Mouse (Mus musculus) midbrain, embryonic 11.5 days (tissue): ENCODE data around the gene Trabd2b. TPM values are rescaled to one million over a fixed set of nuclear protein-coding genes. Genes with fewer than 3 reads are reported as not detected.

Experiments used
- ATAC-seq: fragments of 200-750 bp; cut with Nextera tagmentation; 2 replicates; pipeline ENCODE4 v1.8.0; 2017; ENCODE audit warnings: moderate TSS enrichment, moderate library complexity; ENCODE audit not compliant: low FRiP score
- DNase-seq: peaks from one replicate; pipeline ENCODE4 v3.0.0; 2015; ENCODE audit warnings: low spot score; ENCODE audit errors: missing footprints
- H3K27ac ChIP-seq: fragments of 300-500 bp; sonication (generic); 2 replicates; pipeline ENCODE4 v1.5.1; 2014; ENCODE audit warnings: low read depth, low read length
- H3K27me3 ChIP-seq: fragments of 300-500 bp; sonication (generic); 2 replicates; pipeline ENCODE4 v1.6.1; 2014; ENCODE audit warnings: mild to moderate bottlenecking, low read length, moderate library complexity, mixed read lengths; ENCODE audit not compliant: control insufficient read depth, insufficient read depth
- H3K36me3 ChIP-seq: fragments of 300-500 bp; sonication (generic); 2 replicates; pipeline ENCODE4 v1.6.1; 2014; ENCODE audit warnings: mild to moderate bottlenecking, low read length, moderate library complexity, mixed read lengths; ENCODE audit not compliant: control insufficient read depth, insufficient read depth
- H3K4me1 ChIP-seq: fragments of 300-500 bp; sonication (generic); 2 replicates; pipeline ENCODE4 v1.6.1; 2014; ENCODE audit warnings: low read length; ENCODE audit not compliant: control insufficient read depth, insufficient read depth
- H3K4me2 ChIP-seq: fragments of 300-500 bp; sonication (generic); 2 replicates; pipeline ENCODE4 v1.6.1; 2014; ENCODE audit warnings: mild to moderate bottlenecking, moderate library complexity
- H3K4me3 ChIP-seq: fragments of 300-500 bp; sonication (generic); 2 replicates; pipeline ENCODE4 v1.5.1; 2014; ENCODE audit warnings: low read depth, low read length
- H3K9ac ChIP-seq: fragments of 300-500 bp; sonication (generic); 2 replicates; pipeline ENCODE4 v1.6.1; 2014; ENCODE audit warnings: low read length
- H3K9me3 ChIP-seq: fragments of 300-500 bp; sonication (generic); 2 replicates; pipeline ENCODE4 v1.6.1; 2016; ENCODE audit warnings: low read length; ENCODE audit not compliant: control insufficient read depth
- WGBS: fragments of 180-500 bp; shearing (Covaris S2); extraction: QIAGEN DNeasy Blood & Tissue Kit; methylation state at CpG from one replicate; pipeline ENCODE4 v1.1.7; 2014; 5-methylcytosine and 5-hydroxymethylcytosine counted together
- polyA plus RNA-seq: library from polyadenylated mRNA; unstranded; fragments of >200 nt; fragmentation: Nextera tagmentation; extraction: Ambion mirVana; gene quantifications from 2 replicates; pipeline ENCODE4 v1.2.1, GENCODE M21; 2014

The Trabd2b gene
- polyA plus RNA-seq, 1 experiment from 2014 or later: 2.2 TPM

DNA sequence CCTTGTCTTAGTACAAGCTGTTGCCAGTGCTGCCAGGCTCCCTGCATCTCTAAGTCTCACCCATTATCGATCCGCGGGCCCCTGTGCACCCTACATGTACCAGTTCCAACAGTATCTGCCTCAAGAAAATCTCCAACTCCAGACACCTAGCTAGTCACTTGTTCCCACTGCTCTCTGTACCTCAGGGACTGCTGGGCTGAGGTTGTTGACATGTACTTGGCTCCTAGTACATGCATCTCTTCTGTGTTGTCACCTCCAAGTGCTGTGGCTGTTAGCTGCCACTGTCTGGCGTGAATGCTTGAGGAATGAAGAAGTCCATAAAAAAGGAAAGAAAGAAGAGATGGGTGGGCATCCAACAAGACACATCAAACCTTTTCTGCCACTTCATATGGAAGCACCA lies 209.2 kb downstream of the Trabd2b start:
- peak; percentile 56 for DNase-seq
- Histone ChIP-seq H3K4me3 (no peak overlapping the region), H3K27me3 (no peaks in the 10 kb centered on the region), H3K9me3 (no peaks in the 10 kb centered on the region), H3K9ac (no peak overlapping the region), H3K4me2 (no peak overlapping the region), H3K4me1 (no peaks in the 10 kb centered on the region), H3K27ac (no peak overlapping the region), H3K36me3 (no peaks in the 10 kb centered on the region)
- no peak for ATAC-seq
- WGBS: 88% methylated on average over 4 of the region's 4 CpGs

GRCm38 (mm10) chr4:114622929-114623328 lies 216.4 kb downstream of the Trabd2b start:
- no peak overlapping the region for H3K9ac ChIP-seq
- no peak for DNase-seq
- H3K4me1 ChIP-seq: peaks cover 12% of the 10 kb centered on the region
- no peak overlapping the region for H3K27ac ChIP-seq
- no peaks in the 10 kb centered on the region for H3K27me3 ChIP-seq
- no peak overlapping the region for H3K4me2 ChIP-seq
- ATAC-seq: no peak
- no peaks in the 10 kb centered on the region for H3K9me3 ChIP-seq
- H3K4me3 ChIP-seq: no peak overlapping the region
- H3K36me3 ChIP-seq: no peaks in the 10 kb centered on the region
- WGBS: 75% methylated on average over 5 of the region's 5 CpGs

- H3K4me1 ChIP-seq: peaks cover 12% of the 10 kb centered on the region
- no peak overlapping the region for H3K4me3 ChIP-seq
- no peak overlapping the region for H3K4me2 ChIP-seq
- no peak overlapping the region for H3K27ac ChIP-seq
- H3K9ac ChIP-seq: no peak overlapping the region
- no peaks in the 10 kb centered on the region for H3K36me3 ChIP-seq
- ATAC-seq (no peak), DNase-seq (no peak)
- H3K9me3 ChIP-seq: no peaks in the 10 kb centered on the region
- no peaks in the 10 kb centered on the region for H3K27me3 ChIP-seq
- whole genome bisulfite sequencing: 59% methylated on average over 3 of the region's 3 CpGs
Measured at GRCm38 (mm10) chr4:114624114-114624910, 217.8 kb downstream of the Trabd2b start.

DNA sequence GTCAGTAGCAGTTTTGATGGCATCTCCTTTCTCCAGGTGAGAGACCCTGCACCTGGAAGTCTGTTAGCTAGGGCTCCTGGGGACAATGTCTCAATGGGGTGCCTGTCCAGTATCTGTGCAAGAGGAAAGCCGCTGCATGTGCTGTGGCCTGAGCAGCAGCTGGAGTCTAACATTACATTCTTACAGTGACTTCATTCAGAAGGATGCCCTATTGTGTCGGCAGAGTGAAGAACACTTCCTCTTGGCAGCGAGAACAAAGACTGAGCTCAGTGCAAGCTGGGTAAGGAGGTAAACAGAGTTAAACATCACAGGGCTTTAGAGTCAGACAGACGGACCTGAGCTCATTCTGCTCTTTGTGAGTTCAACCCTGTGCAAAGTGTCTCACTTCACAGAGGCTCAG lies 218.8 kb downstream of the Trabd2b start:
- Histone ChIP-seq H3K4me2 (no peak overlapping the region), H3K9ac (no peak overlapping the region), H3K27ac (no peak overlapping the region; the same call in 1 of the 2 replicates), H3K9me3 (no peaks in the 10 kb centered on the region), H3K27me3 (no peaks in the 10 kb centered on the region), H3K4me3 (no peak overlapping the region), H3K36me3 (no peaks in the 10 kb centered on the region), H3K4me1 (peaks cover 12% of the 10 kb centered on the region)
- WGBS: 10% methylated on average over 4 of the region's 4 CpGs
- ATAC-seq (peak; percentile 51), DNase-seq (no peak)

GRCm38 (mm10) chr4:114625920-114626319 lies 219.4 kb downstream of the Trabd2b start:
- DNase-seq (no peak), ATAC-seq (no peak)
- Histone ChIP-seq H3K36me3 (no peaks in the 10 kb centered on the region), H3K4me3 (no peak overlapping the region), H3K9me3 (no peaks in the 10 kb centered on the region), H3K27ac (no peak overlapping the region), H3K4me2 (no peak overlapping the region), H3K27me3 (no peaks in the 10 kb centered on the region), H3K4me1 (peaks cover 12% of the 10 kb centered on the region), H3K9ac (no peak overlapping the region)
- 85% methylated on average over 3 of the region's 3 CpGs for WGBS

DNA sequence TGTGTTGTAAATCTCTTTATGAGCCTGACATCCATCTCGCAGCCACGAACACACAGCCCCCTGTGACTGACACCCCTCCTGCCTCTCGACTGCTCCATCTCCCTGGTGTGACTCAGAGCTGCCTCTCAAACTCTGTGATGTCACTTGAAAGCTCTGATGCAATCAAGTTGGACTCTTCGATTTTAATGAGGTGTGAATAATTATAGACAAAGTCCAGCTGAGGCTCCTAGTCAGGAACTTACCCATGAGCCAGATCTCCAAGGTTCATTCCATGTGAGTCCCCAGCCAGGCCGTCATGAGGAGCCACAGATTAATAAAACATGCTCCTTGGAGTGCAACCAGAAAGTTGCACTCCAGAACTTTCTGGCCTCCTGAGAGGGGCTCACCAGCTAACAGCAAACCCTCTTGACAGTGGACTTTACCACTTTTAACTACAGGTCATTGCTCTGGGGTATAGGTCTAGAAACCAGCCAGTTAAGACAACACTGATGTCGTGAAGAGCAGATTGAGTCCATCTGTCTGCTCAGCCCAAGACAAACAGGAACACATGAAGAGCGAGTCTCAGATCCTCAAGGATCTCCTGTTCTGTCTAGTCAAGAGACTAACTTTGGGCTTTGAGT lies 221.3 kb downstream of the Trabd2b start:
- H3K27ac ChIP-seq: no peak overlapping the region
- no peak overlapping the region for H3K9ac ChIP-seq
- no peaks in the 10 kb centered on the region for H3K27me3 ChIP-seq
- ATAC-seq (no peak), DNase-seq (no peak)
- H3K4me3 ChIP-seq: no peak overlapping the region
- H3K4me2 ChIP-seq: no peak overlapping the region
- H3K9me3 ChIP-seq: no peaks in the 10 kb centered on the region
- H3K4me1 ChIP-seq: peaks cover 12% of the 10 kb centered on the region
- 80% methylated on average over 7 of the region's 7 CpGs for WGBS
- H3K36me3 ChIP-seq: no peaks in the 10 kb centered on the region

DNA sequence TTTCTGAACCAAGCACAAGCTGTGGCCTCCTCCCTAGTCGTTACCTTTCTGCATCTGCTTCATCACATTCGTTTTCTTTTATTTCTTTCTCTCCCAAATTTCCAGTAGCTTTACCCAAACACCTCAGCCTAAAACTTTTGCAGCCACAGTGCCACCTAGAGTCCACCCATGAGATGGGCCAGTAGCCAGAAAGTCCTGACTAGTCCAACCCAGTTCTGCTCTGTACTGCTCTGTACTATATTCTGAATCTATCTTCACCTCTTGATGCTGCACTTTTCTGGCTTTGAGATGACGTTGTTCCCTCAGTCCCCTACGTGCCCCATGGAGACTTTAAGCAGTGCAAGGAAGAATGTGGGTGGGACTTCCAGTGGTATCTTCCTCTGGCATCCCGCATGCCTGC lies 229.4 kb downstream of the Trabd2b start:
- Histone ChIP-seq H3K27me3 (no peaks in the 10 kb centered on the region), H3K4me3 (no peak overlapping the region), H3K4me1 (no peaks in the 10 kb centered on the region), H3K4me2 (no peak overlapping the region), H3K9me3 (no peaks in the 10 kb centered on the region), H3K27ac (no peak overlapping the region), H3K36me3 (no peaks in the 10 kb centered on the region), H3K9ac (no peak overlapping the region)
- 23% methylated on average over 5 of the region's 5 CpGs for WGBS
- DNase-seq (peak; percentile 93), ATAC-seq (peak; percentile 66)

- Histone ChIP-seq H3K4me3 (no peak overlapping the region), H3K4me2 (no peak overlapping the region), H3K9me3 (no peaks in the 10 kb centered on the region), H3K27ac (no peak overlapping the region), H3K27me3 (no peaks in the 10 kb centered on the region), H3K4me1 (no peaks in the 10 kb centered on the region), H3K9ac (no peak overlapping the region), H3K36me3 (no peaks in the 10 kb centered on the region)
- ATAC-seq (no peak), DNase-seq (no peak)
- WGBS: 77% methylated on average over 1 of the region's 1 CpGs
Measured at GRCm38 (mm10) chr4:114636324-114636723, 229.8 kb downstream of the Trabd2b start.

DNA sequence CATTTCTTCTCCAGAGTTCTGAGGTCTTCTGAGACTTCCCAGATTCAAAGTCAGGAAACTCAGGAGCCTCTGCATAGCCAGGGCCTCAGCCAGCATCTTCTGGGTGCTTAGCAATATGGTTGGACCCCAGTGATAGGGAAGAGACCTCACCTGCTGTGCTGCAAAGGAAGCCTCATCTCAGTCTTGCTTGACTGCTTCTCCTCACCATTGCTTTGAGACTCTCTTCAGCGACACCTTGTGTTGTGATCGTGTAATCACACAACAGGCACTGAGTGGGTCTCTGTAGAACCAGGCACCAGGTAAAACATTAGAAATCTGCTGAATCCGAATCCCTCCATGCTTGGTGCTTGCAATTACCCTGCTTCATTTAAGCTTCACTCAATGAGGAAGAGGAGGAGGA lies 230.6 kb downstream of the Trabd2b start:
- H3K9ac ChIP-seq: no peak overlapping the region
- H3K27ac ChIP-seq: no peak overlapping the region
- H3K4me3 ChIP-seq: no peak overlapping the region
- H3K4me1 ChIP-seq: no peaks in the 10 kb centered on the region
- ATAC-seq: peak; percentile 61; the same call in 1 of the 2 replicates
- 18% methylated on average over 3 of the region's 3 CpGs for WGBS
- no peaks in the 10 kb centered on the region for H3K36me3 ChIP-seq
- H3K4me2 ChIP-seq: no peak overlapping the region
- no peaks in the 10 kb centered on the region for H3K27me3 ChIP-seq
- peak; percentile 92 for DNase-seq
- no peaks in the 10 kb centered on the region for H3K9me3 ChIP-seq
